Mouse (Mus musculus) bone marrow, adult 2 months (tissue): ENCODE results near the gene Cbl.

Source experiments
- CTCF ChIP-seq: fragments of 200-500 bp; IDR thresholded peaks from 2 replicates; pipeline ENCODE4 v1.5.1; 2011; ENCODE audit warnings: low read length, control low read depth; ENCODE audit not compliant: control insufficient read depth, insufficient read depth
- POLR2A ChIP-seq: fragments of 200-500 bp; IDR thresholded peaks from 2 replicates; pipeline ENCODE4 v1.6.1; 2011; ENCODE audit warnings: low read depth, mild to moderate bottlenecking, control low read depth, low read length, borderline replicate concordance; ENCODE audit not compliant: control insufficient read depth

DNA sequence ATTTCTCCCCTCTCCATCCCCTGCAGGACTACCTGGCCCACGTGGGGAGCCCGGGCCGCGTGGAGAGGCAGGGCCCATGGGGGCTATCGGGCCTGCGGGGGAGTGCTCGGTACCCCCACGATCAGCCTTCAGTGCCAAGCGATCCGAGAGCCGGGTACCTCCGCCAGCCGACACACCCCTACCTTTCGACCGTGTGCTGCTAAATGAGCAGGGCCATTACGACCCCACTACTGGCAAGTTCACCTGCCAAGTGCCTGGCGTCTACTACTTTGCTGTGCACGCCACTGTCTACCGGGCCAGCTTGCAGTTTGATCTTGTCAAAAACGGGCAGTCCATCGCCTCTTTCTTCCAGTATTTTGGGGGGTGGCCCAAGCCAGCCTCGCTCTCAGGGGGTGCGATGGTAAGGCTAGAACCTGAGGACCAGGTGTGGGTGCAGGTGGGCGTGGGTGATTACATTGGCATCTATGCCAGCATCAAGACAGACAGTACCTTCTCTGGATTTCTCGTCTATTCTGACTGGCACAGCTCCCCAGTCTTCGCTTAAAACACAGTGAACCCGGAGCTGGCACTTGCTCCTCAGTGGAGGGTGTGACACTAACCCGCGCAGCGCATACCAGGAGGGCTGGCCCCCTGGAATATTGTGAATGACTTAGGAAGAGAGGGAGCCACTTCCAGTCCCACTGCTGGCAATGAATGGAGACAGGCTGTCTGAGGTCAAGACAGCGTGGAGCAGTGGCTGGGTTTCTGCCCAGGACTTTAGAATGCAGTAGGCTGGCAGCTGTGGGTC, 125.4 kb downstream of the Cbl start:
- TF ChIP-seq POLR2A (no peak), CTCF (no peak)
